Mouse (Mus musculus): Measurements from ENCODE around the gene Agtr1a. TPM values are rescaled to one million over a fixed set of nuclear protein-coding genes. Genes with fewer than 3 reads are reported as not detected.

Gene Agtr1a
- polyA plus RNA-seq, 3 experiments from 2014 or later: not detected

- no peak for ATAC-seq
Observed at GRCm38 (mm10) chr13:30364097-30364625, 27.9 kb downstream of the Agtr1a start.

GRCm38 (mm10) chr13:30364780-30365179 lies 28.5 kb downstream of the Agtr1a start:
- ATAC-seq: no peak

GRCm38 (mm10) chr13:30365378-30365777 lies 29.1 kb downstream of the Agtr1a start:
- no peak for ATAC-seq

- ATAC-seq: no peak
Observed at GRCm38 (mm10) chr13:30368116-30368515, 31.9 kb downstream of the Agtr1a start.

GRCm38 (mm10) chr13:30368746-30369145 lies 32.5 kb downstream of the Agtr1a start:
- ATAC-seq: no peak

GRCm38 (mm10) chr13:30378868-30379267 lies 42.6 kb downstream of the Agtr1a start:
- no peak for ATAC-seq

GRCm38 (mm10) chr13:30385183-30385582 lies 48.9 kb downstream of the Agtr1a start:
- no peak for ATAC-seq

- no peak for ATAC-seq
Observed at GRCm38 (mm10) chr13:30394123-30394522, 57.9 kb downstream of the Agtr1a start.

GRCm38 (mm10) chr13:30396431-30396830 lies 60.2 kb downstream of the Agtr1a start:
- no peak for ATAC-seq

- no peak for ATAC-seq
Observed at GRCm38 (mm10) chr13:30398852-30399251, 62.6 kb downstream of the Agtr1a start.

GRCm38 (mm10) chr13:30400621-30401020 lies 64.4 kb downstream of the Agtr1a start:
- no peak for ATAC-seq

- ATAC-seq: no peak
Observed at GRCm38 (mm10) chr13:30403874-30404273, 67.6 kb downstream of the Agtr1a start.

GRCm38 (mm10) chr13:30418611-30419010 lies 82.4 kb downstream of the Agtr1a start:
- no peak for ATAC-seq

GRCm38 (mm10) chr13:30427008-30427407 lies 90.8 kb downstream of the Agtr1a start:
- no peak for ATAC-seq

GRCm38 (mm10) chr13:30427436-30427835 lies 91.2 kb downstream of the Agtr1a start:
- ATAC-seq: no peak

Other genes starting within 250 kb of the Agtr1a start
- gene Mboat1, start 200.0 kb upstream of the Agtr1a start, polyA plus RNA-seq (2017; shearing (Covaris generic)): 10 to 100 TPM; 15.5 to 17.2 (median 16.0) TPM
- gene Uqcrfs1, start 208.9 kb downstream of the Agtr1a start, polyA plus RNA-seq (2017; shearing (Covaris generic)): 100 to 1,000 TPM in 2 of 3 experiments, 10 to 100 TPM in 1; 94.7 to 153 (median 113) TPM

All from inflammation-experienced regulatory T-cells, adult 6 months (primary cell).